Mouse (Mus musculus) urinary bladder, adult 2 months (tissue): Measurements from ENCODE around the gene BC048671. TPM values are rescaled to one million over a fixed set of nuclear protein-coding genes. Genes with fewer than 3 reads are reported as not detected.

Experiments
- DNase-seq: peaks from one replicate; pipeline ENCODE4 v3.0.0; 2022; ENCODE audit warnings: low spot score
- polyA plus RNA-seq: library from polyadenylated mRNA; depleted of rRNA; stranded (reverse); fragments of >200 nt; gene quantifications from 2 replicates; pipeline ENCODE4 v1.2.3, GENCODE M21; 2012; rRNA removed

The BC048671 gene
- polyA plus RNA-seq, 1 experiment = not detected

DNA sequence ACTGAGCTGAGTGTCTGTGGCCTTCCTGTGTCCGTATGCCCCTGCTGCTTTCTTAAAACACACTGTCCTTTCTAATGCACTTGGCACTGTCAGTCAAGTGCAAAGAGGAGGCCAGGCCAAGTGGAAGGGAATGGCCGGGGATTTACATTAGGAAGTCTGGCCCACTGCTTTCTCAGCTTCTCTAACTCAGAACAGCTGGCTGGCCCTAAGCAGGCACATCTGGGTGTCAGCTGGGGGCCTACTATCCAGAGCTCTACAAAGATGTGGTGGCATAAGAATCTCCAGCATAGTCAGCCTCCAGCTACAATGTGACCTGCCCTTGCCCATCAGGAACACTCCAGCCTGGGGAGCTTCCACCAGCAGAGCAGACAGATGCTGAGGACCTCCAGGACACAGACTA lies 49.0 kb downstream of the BC048671 start:
- no peak for DNase-seq

Other genes starting within 250 kb of the BC048671 start
- gene Vmn1r49, start 222.7 kb upstream of the BC048671 start, polyA plus RNA-seq = not detected in 2 replicates
- not detected in 2 replicates for gene Vmn1r50, start 199.8 kb upstream of the BC048671 start, polyA plus RNA-seq
- not detected in 2 replicates for gene Vmn1r51, start 178.6 kb upstream of the BC048671 start, polyA plus RNA-seq
- gene Vmn1r52, start 126.4 kb upstream of the BC048671 start, polyA plus RNA-seq = not detected in 2 replicates
- not detected in 2 replicates for gene V1ra8, start 98.4 kb upstream of the BC048671 start, polyA plus RNA-seq
- gene Vmn1r53, start 76.8 kb upstream of the BC048671 start, polyA plus RNA-seq = 0.10 TPM in 1 of 2 replicates, not detected in the other
- gene Vmn1r54, start 54.9 kb upstream of the BC048671 start, polyA plus RNA-seq = not detected in 2 replicates
- 0.29 and 0.31 TPM in 2 replicates for gene Chst13, start 24.0 kb downstream of the BC048671 start, polyA plus RNA-seq
- gene Uroc1, start 32.1 kb downstream of the BC048671 start, polyA plus RNA-seq = 0.21 and 0.23 TPM in 2 replicates
- 13.4 and 14.7 TPM in 2 replicates for gene Zxdc, start 68.3 kb downstream of the BC048671 start, polyA plus RNA-seq
- 1.3 and 2.2 TPM in 2 replicates for gene Cfap100, start 127.6 kb downstream of the BC048671 start, polyA plus RNA-seq
- gene Klf15, start 161.4 kb downstream of the BC048671 start, polyA plus RNA-seq = 15.5 and 18.5 TPM in 2 replicates
- 6.2 and 7.2 TPM in 2 replicates for gene Aldh1l1, start 185.2 kb downstream of the BC048671 start, polyA plus RNA-seq